Mouse (Mus musculus) liver, adult 2 months (tissue): Measurements from ENCODE around the gene Tceal5.

Experiments used
- CTCF ChIP-seq: fragments of 200-500 bp; IDR thresholded peaks from 2 replicates; pipeline ENCODE4 v1.5.1; 2011; ENCODE audit warnings: low read depth, low read length, control low read depth
- POLR2A ChIP-seq: fragments of 200-500 bp; IDR thresholded peaks from 2 replicates; pipeline ENCODE4 v1.6.1; 2011; ENCODE audit warnings: low read length, control low read depth; ENCODE audit not compliant: insufficient read depth; ENCODE audit errors: extremely low read depth

DNA sequence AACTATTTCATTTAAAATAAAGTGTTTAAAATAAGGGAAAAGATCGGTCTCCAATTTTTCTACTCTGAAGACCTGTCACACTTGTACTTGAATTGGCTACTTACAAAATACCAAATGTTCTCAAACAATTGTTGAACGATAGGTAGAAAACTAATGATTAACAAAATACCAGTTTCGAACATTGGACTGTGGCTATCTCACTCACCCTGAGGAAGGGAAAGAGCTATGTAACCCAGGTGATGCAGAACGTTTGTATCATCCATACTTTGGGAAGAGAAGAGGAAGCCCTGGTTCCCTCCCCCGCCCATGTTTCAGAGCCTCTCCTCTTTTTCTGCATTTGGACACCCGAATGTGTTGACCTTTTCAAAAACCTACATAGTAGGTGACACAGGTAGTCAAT lies 730 bp upstream of the Tceal5 start:
- TF ChIP-seq POLR2A (no peak), CTCF (no peak)
